Mouse (Mus musculus): Measurements from ENCODE around the gene Kars. TPM values are rescaled to one million over a fixed set of nuclear protein-coding genes. Genes with fewer than 3 reads are reported as not detected.

Gene Kars
- polyA plus RNA-seq, 1 experiment from 2014 or later, result 146 TPM

DNA sequence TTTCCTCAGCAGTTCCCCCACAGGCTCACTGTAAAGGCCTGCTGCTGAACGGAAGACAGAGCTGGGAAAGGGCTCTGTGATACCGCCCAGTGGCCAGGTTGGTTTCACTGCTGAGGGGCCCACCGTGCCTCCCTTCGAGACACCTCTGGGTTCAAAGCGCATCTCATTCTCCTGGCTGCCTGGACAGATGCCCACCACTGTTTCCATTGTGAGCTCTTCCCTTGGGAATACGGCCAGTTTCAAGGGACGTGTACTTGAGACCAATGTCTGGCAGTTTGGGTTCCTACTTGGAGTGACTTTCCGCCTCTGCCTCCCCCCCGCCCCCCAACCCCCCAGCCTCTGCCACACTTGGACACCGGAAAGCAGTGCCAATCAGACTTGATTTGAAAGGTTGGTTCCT, 48.0 kb downstream of the Kars start:
- peaks cover 24% of the 10 kb centered on the region for H3K4me1 ChIP-seq (replicated peaks)
- H3K36me3 ChIP-seq, result peaks cover 27% of the 10 kb centered on the region; the same call in 1 of the 2 replicates
- H3K4me3 ChIP-seq, result no peak overlapping the region
- 63% methylated on average over 10 of the region's 10 CpGs for WGBS
- H3K27ac ChIP-seq (ENCODE audit: poor library complexity, severe bottlenecking), result peak overlapping the region; percentile 71
- no peaks in the 10 kb centered on the region for H3K27me3 ChIP-seq (replicated peaks)
- H3K9me3 ChIP-seq (replicated peaks), result no peaks in the 10 kb centered on the region
- no peak for ATAC-seq (ENCODE audit: insufficient number of reproducible peaks, low FRiP score)
- H3K9ac ChIP-seq, result peak overlapping the region; percentile 28; the same call in 1 of the 2 replicates
- H3K4me2 ChIP-seq, result peak overlapping the region; percentile 14

DNA sequence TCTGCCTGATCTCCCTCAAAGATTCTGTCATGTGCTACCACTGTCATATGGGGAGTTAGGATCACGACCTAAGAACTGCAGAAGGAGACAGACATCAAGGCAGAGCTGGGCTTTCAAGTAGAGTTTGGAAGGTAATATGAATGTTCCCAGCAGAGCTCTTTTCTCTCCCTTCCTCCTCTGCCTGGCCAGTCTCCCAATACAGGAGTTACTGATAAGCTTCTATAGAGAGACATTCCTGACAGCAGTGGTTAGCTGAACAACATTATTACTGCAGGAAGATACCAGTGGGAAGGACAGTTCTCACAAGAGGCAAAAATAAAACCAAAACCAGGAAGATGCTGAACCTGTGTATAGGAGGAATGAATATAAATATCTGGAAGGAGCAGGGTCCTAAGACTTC, 48.5 kb downstream of the Kars start:
- Histone ChIP-seq H3K9me3 (replicated peaks) (no peaks in the 10 kb centered on the region), H3K4me3 (no peak overlapping the region), H3K9ac (no peak overlapping the region), H3K4me1 (replicated peaks) (peaks cover 24% of the 10 kb centered on the region), H3K4me2 (peak overlapping the region; percentile 14), H3K36me3 (peaks cover 26% of the 10 kb centered on the region), H3K27me3 (replicated peaks) (no peaks in the 10 kb centered on the region), H3K27ac (ENCODE audit: poor library complexity, severe bottlenecking) (peak overlapping the region; percentile 71)
- ATAC-seq (ENCODE audit: insufficient number of reproducible peaks, low FRiP score), result no peak
- WGBS, result 30% methylated on average over 1 of the region's 1 CpGs

DNA sequence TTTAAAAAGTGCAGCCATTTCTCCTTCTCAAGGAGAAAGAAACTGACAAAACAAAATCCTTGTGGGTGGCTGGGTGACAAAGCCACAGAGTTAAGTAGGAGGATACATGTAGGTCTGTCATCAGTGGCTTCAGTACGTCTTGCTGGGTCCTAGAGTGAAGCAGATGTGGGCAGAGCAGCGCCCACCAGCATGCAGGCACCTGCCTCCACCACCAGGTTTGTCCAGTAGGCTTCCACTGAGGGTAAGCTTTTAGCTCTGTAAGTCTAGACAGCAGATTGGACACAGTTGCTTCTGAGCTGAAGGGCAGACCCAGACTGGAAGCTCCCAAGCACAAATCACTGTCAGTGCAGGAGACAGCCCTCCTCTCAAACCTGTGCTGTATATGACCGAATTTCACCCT, 49.8 kb downstream of the Kars start:
- Histone ChIP-seq H3K9me3 (replicated peaks) (no peaks in the 10 kb centered on the region), H3K27ac (ENCODE audit: poor library complexity, severe bottlenecking) (no peak overlapping the region), H3K27me3 (replicated peaks) (no peaks in the 10 kb centered on the region), H3K4me2 (no peak overlapping the region), H3K9ac (no peak overlapping the region), H3K4me3 (no peak overlapping the region), H3K4me1 (replicated peaks) (peaks cover 24% of the 10 kb centered on the region), H3K36me3 (peaks cover 30% of the 10 kb centered on the region)
- 70% methylated on average over 3 of the region's 3 CpGs for WGBS
- no peak for ATAC-seq (ENCODE audit: insufficient number of reproducible peaks, low FRiP score)

DNA sequence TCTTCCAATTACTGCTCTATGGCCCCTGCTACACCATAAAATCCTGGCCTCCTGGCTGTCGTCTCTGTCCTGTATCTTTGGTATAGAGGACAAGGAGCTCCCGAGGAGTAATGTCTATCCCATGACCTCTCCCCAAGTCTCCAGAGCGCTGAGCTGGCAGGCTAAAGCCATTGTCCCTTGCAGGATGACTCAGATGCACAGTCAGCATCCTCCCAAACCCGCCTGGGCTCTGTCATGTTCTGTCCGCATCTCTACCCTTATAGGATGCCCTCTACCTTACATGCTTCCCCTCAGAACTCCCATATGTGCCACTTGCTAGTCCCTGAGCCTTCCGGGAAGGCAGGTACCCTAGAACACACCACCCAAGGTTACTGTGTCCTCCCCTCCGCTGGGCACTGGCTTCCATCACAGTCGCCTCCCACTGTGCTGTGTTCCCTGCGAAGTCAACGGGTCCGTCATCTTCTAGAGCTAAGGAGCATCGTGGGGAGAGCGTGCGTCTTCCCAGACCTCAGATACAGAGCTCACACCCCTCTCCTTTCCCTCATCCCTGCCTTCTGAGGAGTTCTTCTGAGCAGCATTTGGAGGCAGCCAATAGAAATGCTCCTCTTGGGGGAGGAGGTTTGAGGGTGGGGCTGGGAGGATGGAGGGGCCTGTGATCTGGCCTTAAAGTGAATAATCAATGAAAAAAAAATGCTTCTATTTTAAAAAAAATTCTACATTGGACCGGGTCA, 50.4 kb downstream of the Kars start:
- 55% methylated on average over 15 of the region's 15 CpGs for WGBS
- no peak overlapping the region for H3K27ac ChIP-seq (ENCODE audit: poor library complexity, severe bottlenecking)

DNA sequence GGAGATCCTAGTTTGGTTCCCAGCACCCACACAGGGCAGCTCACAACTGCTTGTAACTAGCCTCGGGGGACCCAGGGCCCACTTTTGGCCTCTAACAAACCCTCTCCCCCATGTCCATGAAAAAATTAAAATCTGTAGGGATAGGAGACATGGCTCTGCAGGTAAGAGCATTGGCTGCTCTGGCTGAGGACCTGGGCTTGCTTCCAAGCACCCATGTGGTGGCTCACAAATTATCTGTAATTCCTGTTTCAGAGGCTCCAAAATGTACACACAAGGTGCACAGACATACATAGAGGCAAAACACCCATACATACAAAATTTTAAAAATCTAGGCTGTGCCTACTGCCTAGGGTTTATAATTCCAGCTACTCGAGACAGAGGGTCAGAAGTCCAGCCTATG, 53.9 kb downstream of the Kars start:
- no peak overlapping the region for H3K27ac ChIP-seq (ENCODE audit: poor library complexity, severe bottlenecking)
- no peak overlapping the region for H3K4me2 ChIP-seq
- H3K4me3 ChIP-seq, result no peak overlapping the region
- no peak overlapping the region for H3K9ac ChIP-seq
- ATAC-seq (ENCODE audit: insufficient number of reproducible peaks, low FRiP score), result no peak
- WGBS, result 86% methylated on average over 2 of the region's 2 CpGs
- H3K9me3 ChIP-seq (replicated peaks), result no peaks in the 10 kb centered on the region
- H3K36me3 ChIP-seq, result peaks cover 64% of the 10 kb centered on the region
- H3K27me3 ChIP-seq (replicated peaks), result no peaks in the 10 kb centered on the region
- H3K4me1 ChIP-seq (replicated peaks), result peaks cover 9% of the 10 kb centered on the region

More for the DNA sequence above, 50.4 kb downstream of the Kars start:
- Histone ChIP-seq H3K4me1 (replicated peaks) (peaks cover 24% of the 10 kb centered on the region), H3K36me3 (peaks cover 35% of the 10 kb centered on the region), H3K9ac (no peak overlapping the region), H3K4me2 (no peak overlapping the region), H3K4me3 (no peak overlapping the region), H3K9me3 (replicated peaks) (no peaks in the 10 kb centered on the region), H3K27me3 (replicated peaks) (no peaks in the 10 kb centered on the region)
- no peak for ATAC-seq (ENCODE audit: insufficient number of reproducible peaks, low FRiP score)

DNA sequence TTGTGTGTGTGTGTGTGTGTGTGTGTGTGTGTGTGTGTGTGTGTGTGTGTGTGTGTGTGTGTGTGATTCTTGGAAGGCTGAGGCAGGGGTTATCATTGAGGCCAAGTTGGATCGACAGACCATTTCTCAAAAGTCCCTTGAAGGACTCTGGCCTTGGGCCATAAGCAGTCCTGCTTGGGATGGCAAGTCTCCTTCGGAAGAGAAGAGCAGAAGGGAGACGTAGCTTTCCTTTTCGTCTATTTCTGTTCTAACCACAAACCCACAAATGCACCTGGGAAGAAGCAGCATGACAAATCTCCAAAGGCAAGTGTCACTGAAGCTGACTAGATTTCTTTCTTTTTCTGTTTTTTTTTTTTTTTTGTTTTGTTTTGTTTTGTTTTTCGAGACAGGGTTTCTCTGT, 55.2 kb downstream of the Kars start:
- no peak overlapping the region for H3K9ac ChIP-seq
- no peak overlapping the region for H3K4me3 ChIP-seq
- peaks cover 74% of the 10 kb centered on the region for H3K36me3 ChIP-seq
- 89% methylated on average over 5 of the region's 5 CpGs for WGBS
- peaks cover 6% of the 10 kb centered on the region; the same call in 1 of the 2 replicates for H3K4me1 ChIP-seq (replicated peaks)
- H3K4me2 ChIP-seq, result no peak overlapping the region
- ATAC-seq (ENCODE audit: insufficient number of reproducible peaks, low FRiP score), result no peak
- H3K9me3 ChIP-seq (replicated peaks), result no peaks in the 10 kb centered on the region
- H3K27me3 ChIP-seq (replicated peaks), result no peaks in the 10 kb centered on the region
- H3K27ac ChIP-seq (ENCODE audit: poor library complexity, severe bottlenecking), result no peak overlapping the region

DNA sequence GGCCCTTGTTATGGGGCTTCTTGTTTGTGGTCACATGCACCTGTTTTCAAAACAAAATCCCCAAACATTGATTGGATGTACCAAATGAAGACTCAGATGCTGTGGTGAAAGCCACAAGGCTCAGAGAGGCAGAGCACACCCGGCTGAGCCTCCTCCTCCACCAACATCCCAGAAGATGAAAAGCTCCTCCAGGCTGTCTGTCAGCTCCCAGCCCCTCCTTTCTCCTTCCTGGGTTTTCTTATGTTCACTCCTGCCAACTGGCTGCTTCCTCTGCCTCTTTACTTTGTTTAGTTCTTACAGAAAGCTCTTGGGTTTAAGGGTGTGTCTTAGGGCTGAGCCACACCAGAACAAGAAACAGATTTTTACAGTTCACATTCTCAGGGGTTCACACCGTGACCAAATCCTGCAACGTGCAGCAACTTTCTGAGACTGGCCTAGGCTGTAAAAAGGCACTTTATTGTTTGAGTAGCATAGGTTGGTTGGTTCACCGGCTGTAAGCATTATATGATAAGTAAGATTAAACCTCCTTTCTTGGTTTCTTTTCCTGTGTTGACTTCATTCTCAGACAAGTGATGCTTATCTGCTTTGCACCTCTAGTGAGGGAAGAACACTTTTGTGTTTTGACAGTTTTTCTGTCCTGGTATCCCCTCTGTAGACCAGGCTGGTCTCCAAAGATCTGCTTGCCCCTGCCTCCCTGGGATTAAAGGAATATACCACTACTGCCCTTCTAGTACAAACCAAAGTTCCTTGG, 56.1 kb downstream of the Kars start:
- no peak overlapping the region for H3K27ac ChIP-seq (ENCODE audit: poor library complexity, severe bottlenecking)
- WGBS, result 79% methylated on average over 4 of the region's 4 CpGs
- no peaks in the 10 kb centered on the region for H3K9me3 ChIP-seq (replicated peaks)
- H3K4me3 ChIP-seq, result no peak overlapping the region
- no peak overlapping the region for H3K9ac ChIP-seq
- H3K4me2 ChIP-seq, result no peak overlapping the region
- no peak for ATAC-seq (ENCODE audit: insufficient number of reproducible peaks, low FRiP score)
- H3K4me1 ChIP-seq (replicated peaks), result no peaks in the 10 kb centered on the region
- no peaks in the 10 kb centered on the region for H3K27me3 ChIP-seq (replicated peaks)
- peaks cover 76% of the 10 kb centered on the region for H3K36me3 ChIP-seq

DNA sequence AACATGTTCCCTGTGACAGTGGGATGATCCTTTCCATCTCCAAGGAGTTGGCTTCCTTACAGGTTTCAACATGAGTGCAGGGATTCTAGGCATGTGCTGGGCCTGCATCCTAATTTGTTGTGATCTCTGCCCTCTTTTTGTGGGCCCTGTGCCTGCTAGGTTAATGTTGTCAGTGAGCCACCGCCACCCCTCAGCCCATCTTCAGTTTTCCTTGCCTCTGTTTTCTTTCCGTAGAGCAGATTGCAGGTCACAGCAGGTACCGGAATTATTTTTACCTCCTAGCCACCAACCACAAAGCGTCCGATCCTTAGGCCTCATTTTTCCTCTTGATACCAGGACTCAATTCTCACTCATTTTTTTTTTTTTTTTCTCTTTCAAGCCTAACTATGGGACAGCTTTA, 59.2 kb downstream of the Kars start:
- Histone ChIP-seq H3K4me3 (no peak overlapping the region), H3K9me3 (replicated peaks) (no peaks in the 10 kb centered on the region), H3K4me2 (no peak overlapping the region), H3K4me1 (replicated peaks) (no peaks in the 10 kb centered on the region), H3K9ac (no peak overlapping the region), H3K27ac (ENCODE audit: poor library complexity, severe bottlenecking) (no peak overlapping the region), H3K27me3 (replicated peaks) (no peaks in the 10 kb centered on the region), H3K36me3 (peaks cover 76% of the 10 kb centered on the region)
- WGBS, result 91% methylated on average over 5 of the region's 5 CpGs
- ATAC-seq (ENCODE audit: insufficient number of reproducible peaks, low FRiP score), result no peak

DNA sequence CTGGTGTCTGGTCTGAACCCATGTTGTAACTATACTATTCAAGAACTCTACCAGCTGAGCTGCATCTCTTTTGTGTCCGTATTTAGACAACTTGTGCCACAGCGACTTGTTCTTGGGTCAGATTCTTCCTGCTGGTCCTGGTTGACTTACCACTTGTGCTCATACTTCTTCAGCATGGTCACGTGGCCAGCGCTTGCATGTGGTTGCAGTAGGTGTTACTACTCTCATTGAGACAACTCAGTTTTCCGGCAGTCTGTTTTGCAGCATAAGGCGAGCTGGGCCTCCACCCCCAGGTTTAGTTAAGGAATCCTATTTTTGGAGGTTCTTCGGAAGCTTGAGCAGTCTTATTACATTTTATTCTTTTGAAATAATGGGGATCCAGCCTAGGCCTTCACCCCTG, 59.8 kb downstream of the Kars start:
- 94% methylated on average over 7 of the region's 7 CpGs for WGBS
- H3K9me3 ChIP-seq (replicated peaks), result no peaks in the 10 kb centered on the region
- ATAC-seq (ENCODE audit: insufficient number of reproducible peaks, low FRiP score), result no peak
- peaks cover 75% of the 10 kb centered on the region for H3K36me3 ChIP-seq
- no peak overlapping the region for H3K9ac ChIP-seq
- H3K4me3 ChIP-seq, result no peak overlapping the region
- H3K27ac ChIP-seq (ENCODE audit: poor library complexity, severe bottlenecking), result no peak overlapping the region
- no peak overlapping the region for H3K4me2 ChIP-seq
- no peaks in the 10 kb centered on the region for H3K27me3 ChIP-seq (replicated peaks)
- no peaks in the 10 kb centered on the region for H3K4me1 ChIP-seq (replicated peaks)

DNA sequence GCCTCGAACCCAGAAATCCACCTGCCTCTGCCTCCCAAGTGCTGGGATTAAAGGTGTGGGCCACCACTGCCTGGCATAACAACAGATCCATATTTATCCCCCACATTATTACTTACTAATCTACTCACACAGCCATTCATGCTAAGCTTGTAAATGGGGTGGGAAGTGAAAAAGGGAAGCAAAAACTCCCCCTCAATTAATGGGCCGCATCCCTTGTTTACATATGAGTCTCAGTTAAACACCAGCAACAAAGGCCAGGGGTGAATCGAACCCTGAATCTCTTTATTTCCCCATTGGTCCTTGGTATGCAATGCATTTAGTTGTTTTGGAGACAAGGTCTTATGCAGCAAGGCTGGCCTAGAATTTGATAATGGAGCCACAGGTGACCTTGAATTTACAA, 60.3 kb downstream of the Kars start:
- Histone ChIP-seq H3K4me3 (no peak overlapping the region), H3K36me3 (peaks cover 76% of the 10 kb centered on the region), H3K4me1 (replicated peaks) (no peaks in the 10 kb centered on the region), H3K9me3 (replicated peaks) (no peaks in the 10 kb centered on the region), H3K27ac (ENCODE audit: poor library complexity, severe bottlenecking) (no peak overlapping the region), H3K9ac (no peak overlapping the region), H3K4me2 (no peak overlapping the region), H3K27me3 (replicated peaks) (no peaks in the 10 kb centered on the region)
- no peak for ATAC-seq (ENCODE audit: insufficient number of reproducible peaks, low FRiP score)
- WGBS, result 86% methylated on average over 3 of the region's 3 CpGs

DNA sequence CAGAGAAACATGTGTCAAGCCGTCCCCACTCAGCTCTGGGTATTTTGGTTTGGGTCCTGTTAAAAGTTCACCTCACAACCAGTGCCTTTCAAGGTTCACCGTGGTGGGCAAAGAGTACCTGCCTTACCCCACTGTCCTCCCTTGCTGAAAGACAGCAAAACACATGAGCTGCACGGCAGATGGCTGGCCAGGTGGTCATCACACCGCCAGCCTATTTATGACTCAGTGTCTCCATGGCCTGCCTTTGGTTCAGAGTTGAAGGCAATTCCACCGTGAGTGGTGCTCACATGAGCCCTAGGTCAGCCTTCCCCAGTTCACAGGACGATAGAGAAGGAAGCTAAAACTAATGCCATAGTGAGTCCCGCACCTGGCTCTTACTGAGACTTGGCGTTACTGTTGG, 63.2 kb downstream of the Kars start:
- Histone ChIP-seq H3K27me3 (replicated peaks) (no peaks in the 10 kb centered on the region), H3K4me2 (no peak overlapping the region), H3K4me1 (replicated peaks) (no peaks in the 10 kb centered on the region), H3K9me3 (replicated peaks) (no peaks in the 10 kb centered on the region), H3K27ac (ENCODE audit: poor library complexity, severe bottlenecking) (no peak overlapping the region), H3K36me3 (peaks cover 75% of the 10 kb centered on the region), H3K4me3 (no peak overlapping the region), H3K9ac (no peak overlapping the region)
- 91% methylated on average over 8 of the region's 8 CpGs for WGBS
- ATAC-seq (ENCODE audit: insufficient number of reproducible peaks, low FRiP score), result no peak

All from heart, embryonic 12.5 days (tissue).